Mouse (Mus musculus) forebrain, postnatal 0 days (tissue): ENCODE data around the gene Map1s. TPM values are rescaled to one million over a fixed set of nuclear protein-coding genes. Genes with fewer than 3 reads are reported as not detected.

Experiments
- ATAC-seq: fragments of 200-750 bp; cut with Nextera tagmentation; 2 replicates; pipeline ENCODE4 v1.8.0; 2017; ENCODE audit warnings: mild to moderate bottlenecking, moderate library complexity
- DNase-seq: peaks from one replicate; pipeline ENCODE4 v3.0.0-alpha.2; 2015
- H3K27ac ChIP-seq: fragments of 300-500 bp; sonication (generic); 2 replicates; pipeline ENCODE4 v1.5.1; 2014; ENCODE audit warnings: low read depth, mild to moderate bottlenecking, antibody characterized with exemption, low read length, moderate library complexity, mixed read lengths
- H3K27me3 ChIP-seq: fragments of 300-500 bp; sonication (generic); 2 replicates; pipeline ENCODE4 v1.6.1; 2014; ENCODE audit warnings: mild to moderate bottlenecking, low read length, mixed read lengths; ENCODE audit not compliant: insufficient read depth
- H3K36me3 ChIP-seq: fragments of 300-500 bp; sonication (generic); 2 replicates; pipeline ENCODE4 v1.6.1; 2014; ENCODE audit warnings: mild to moderate bottlenecking, moderate library complexity; ENCODE audit not compliant: insufficient read depth
- H3K4me1 ChIP-seq: fragments of 300-500 bp; sonication (generic); 2 replicates; pipeline ENCODE4 v1.6.1; 2014; ENCODE audit warnings: antibody characterized with exemption; ENCODE audit not compliant: insufficient read depth
- H3K4me2 ChIP-seq: fragments of 300-500 bp; sonication (generic); 2 replicates; pipeline ENCODE4 v1.6.1; 2014; ENCODE audit warnings: low read depth, mild to moderate bottlenecking, moderate library complexity
- H3K4me3 ChIP-seq: fragments of 300-500 bp; sonication (generic); 2 replicates; pipeline ENCODE4 v1.5.1; 2014; ENCODE audit warnings: low read depth, low read length, mixed read lengths
- H3K9ac ChIP-seq: fragments of 300-500 bp; sonication (generic); 2 replicates; pipeline ENCODE4 v1.6.1; 2014; ENCODE audit warnings: mild to moderate bottlenecking
- H3K9me3 ChIP-seq: fragments of 300-500 bp; sonication (generic); 2 replicates; pipeline ENCODE4 v1.6.1; 2016; ENCODE audit warnings: low read length
- CTCF ChIP-seq: sonication (generic); IDR thresholded peaks from 2 replicates; pipeline ENCODE4 v1.5.1; 2016; ENCODE audit warnings: antibody characterized with exemption, control low read depth, low read depth
- WGBS: fragments of 180-500 bp; shearing (Covaris S2); extraction: QIAGEN DNeasy Blood & Tissue Kit; methylation state at CpG from one replicate; pipeline ENCODE4 v1.1.7; 2014; 5-methylcytosine and 5-hydroxymethylcytosine counted together
- polyA plus RNA-seq: library from polyadenylated mRNA; unstranded; fragments of >200 nt; fragmentation: Nextera tagmentation; extraction: Ambion mirVana; gene quantifications from 2 replicates; pipeline ENCODE4 v1.2.1, GENCODE M21; 2015
- total RNA-seq: library from RNA; depleted of rRNA; stranded (reverse); fragments of >200 nt; gene quantifications from 2 replicates; pipeline ENCODE4 v1.2.3, GENCODE M21; 2014

Gene Map1s
- total and polyA plus RNA-seq, 2 experiments from 2014 or later: 63.9 to 68.1 TPM

DNA sequence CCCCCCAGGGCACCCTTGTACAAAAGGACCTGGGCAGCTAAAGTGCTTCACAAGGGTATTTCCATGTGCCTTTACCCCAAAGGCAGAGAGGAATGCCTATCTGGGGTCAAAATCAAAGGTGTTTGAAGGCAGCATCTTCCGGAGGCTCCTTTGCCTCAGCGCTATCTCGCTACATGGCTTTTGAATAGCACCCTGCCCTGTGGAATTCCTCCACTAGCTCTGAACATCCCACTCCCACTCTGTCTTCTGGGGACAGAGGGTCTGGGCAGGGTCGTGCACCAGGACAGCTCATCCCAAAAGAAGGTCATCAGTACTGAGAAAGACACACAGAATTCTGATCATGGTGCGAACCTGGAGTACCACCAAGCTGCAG, 36.5 kb upstream of the Map1s start:
- Histone ChIP-seq H3K9ac (peak overlapping the region; percentile 35), H3K36me3 (0 out of 2 replicates have a peak, but pooled peaks cover 8% of the 10 kb centered on the region), H3K27ac (peak overlapping the region; percentile 64), H3K9me3 (no peaks in the 10 kb centered on the region), H3K4me3 (no peak overlapping the region), H3K27me3 (no peaks in the 10 kb centered on the region), H3K4me1 (peaks cover 21% of the 10 kb centered on the region), H3K4me2 (peak overlapping the region; percentile 8)
- WGBS: 48% methylated on average over 5 of the region's 5 CpGs
- no peak for ATAC-seq
- TF ChIP-seq CTCF: no peak
- DNase-seq: no peak

DNA sequence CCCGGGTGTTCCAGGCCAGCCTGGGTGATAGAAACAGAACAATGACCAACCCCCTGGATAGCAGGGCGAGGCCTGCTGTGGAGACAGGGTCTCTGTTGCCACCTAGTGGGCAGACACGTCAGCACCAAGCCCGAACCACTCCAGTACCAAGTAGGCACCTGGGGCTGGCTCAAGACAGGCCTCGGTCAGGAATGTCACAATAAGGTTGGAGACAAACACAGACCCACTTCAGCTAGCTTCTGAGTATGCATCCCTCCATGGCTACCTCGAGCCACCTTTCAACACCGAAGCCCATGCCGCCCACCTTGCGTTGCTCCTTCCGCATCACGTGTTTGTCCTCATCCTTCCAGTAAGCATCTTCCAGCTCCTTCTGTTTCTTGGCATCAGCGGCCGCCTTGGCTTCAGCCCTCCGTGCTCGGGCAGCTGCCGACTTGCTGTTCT, 36.1 kb upstream of the Map1s start:
- H3K4me3 ChIP-seq: no peak overlapping the region
- peak; percentile 91 for TF ChIP-seq CTCF
- H3K27me3 ChIP-seq: no peaks in the 10 kb centered on the region
- H3K4me2 ChIP-seq: peak overlapping the region; percentile 8
- H3K4me1 ChIP-seq: peaks cover 17% of the 10 kb centered on the region
- ATAC-seq: peak; percentile 13; the same call in 1 of the 2 replicates
- DNase-seq: peak; percentile 85
- H3K36me3 ChIP-seq: 0 out of 2 replicates have a peak, but pooled peaks cover 8% of the 10 kb centered on the region
- H3K9me3 ChIP-seq: no peaks in the 10 kb centered on the region
- peak overlapping the region; percentile 35 for H3K9ac ChIP-seq
- peak overlapping the region; percentile 64 for H3K27ac ChIP-seq
- 45% methylated on average over 16 of the region's 16 CpGs for WGBS

DNA sequence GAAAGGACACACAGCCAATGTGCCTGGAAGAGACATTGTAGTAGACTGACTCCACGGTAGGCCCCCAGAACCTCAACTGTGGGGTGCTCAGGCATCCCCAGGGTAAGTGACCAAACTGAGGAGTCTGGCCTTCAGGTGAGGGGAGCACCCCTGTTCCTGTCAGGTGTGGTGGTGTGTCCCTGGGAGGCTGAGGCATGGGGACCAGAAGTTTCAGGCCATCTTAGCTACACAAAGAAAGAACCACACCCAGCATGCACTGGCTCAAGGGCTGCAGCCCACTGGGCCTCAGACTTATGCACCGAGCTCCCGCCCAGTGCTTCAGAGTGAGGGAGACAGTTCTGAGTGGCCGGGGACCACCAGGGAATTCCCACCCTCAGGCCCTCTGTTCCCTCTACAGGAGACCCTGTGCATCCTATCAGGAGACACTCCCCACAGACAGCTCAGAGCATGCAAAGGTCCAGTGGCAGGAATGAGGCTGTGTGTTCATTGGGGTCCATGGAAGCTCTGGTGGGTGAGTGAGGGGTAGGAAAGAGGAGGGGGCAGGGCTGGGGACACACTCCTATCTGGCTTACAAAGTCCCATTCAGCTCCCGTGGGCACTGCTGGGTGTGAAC, 34.4 kb upstream of the Map1s start:
- no peak for TF ChIP-seq CTCF
- H3K9ac ChIP-seq: no peak overlapping the region

DNA sequence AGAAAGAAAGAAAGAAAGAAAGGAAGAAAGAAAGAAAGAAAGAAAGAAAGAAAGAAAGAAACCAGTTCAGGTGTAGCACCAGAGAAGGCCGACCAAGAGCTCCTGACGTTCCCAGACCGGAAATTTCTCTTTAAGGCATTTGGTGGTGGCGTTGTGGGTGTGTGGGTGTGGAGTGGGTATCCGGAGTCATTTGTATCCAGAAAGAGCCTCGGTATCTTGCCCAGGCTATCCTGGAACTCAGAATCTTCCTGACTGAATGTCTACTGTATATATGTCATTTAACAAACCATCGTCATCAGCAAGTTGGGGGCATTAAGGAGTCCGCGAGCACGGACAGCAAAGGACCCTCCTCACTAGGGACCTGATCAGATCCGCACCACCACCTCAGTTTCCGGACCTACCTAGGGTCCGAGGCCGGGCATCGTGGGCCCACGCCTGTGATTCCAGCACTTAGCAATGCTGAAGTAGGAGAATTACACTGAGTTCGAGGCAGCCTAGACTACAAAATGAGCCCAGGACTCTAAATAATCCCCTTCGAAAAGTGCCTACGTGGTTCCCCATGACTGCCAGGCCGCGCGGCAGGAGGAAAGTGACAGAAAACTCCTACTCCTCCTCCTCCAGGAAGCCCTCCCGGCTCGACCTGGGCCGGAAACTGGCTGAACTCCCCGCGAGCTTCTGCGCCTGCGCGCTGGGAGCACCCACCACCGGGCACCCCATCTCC, 32.9 kb upstream of the Map1s start:
- DNase-seq (no peak), ATAC-seq (no peak)

More for the DNA sequence above, 34.4 kb upstream of the Map1s start:
- Histone ChIP-seq H3K27ac (no peak overlapping the region), H3K4me2 (no peak overlapping the region), H3K4me1 (peaks cover 11% of the 10 kb centered on the region; the same call in 1 of the 2 replicates), H3K9me3 (no peaks in the 10 kb centered on the region), H3K27me3 (no peaks in the 10 kb centered on the region), H3K36me3 (0 out of 2 replicates have a peak, but pooled peaks cover 8% of the 10 kb centered on the region), H3K4me3 (no peak overlapping the region)
- DNase-seq (no peak), ATAC-seq (no peak)
- 87% methylated on average over 5 of the region's 5 CpGs for WGBS

GRCm38 (mm10) chr8:70873364-70873985, 32.3 kb upstream of the Map1s start, which contains the start of gene Ccdc124:
Ccdc124 (minus strand) TSS chr8:70873935.
- TF ChIP-seq CTCF: peak; percentile 94
- WGBS: 1% methylated on average over 46 of the region's 46 CpGs
- Histone ChIP-seq H3K9me3 (no peaks in the 10 kb centered on the region), H3K4me2 (peak within 1 kb of the TSS; percentile 94), H3K4me3 (peak within 1 kb of the TSS; percentile 66), H3K27ac (peak within 1 kb of the TSS; percentile 88), H3K9ac (peak within 1 kb of the TSS; percentile 59), H3K36me3 (no peaks in the 10 kb centered on the region), H3K27me3 (no peaks in the 10 kb centered on the region), H3K4me1 (peaks cover 11% of the 10 kb centered on the region; the same call in 1 of the 2 replicates)
- peak; percentile 91 for ATAC-seq
- DNase-seq: peak; percentile 98

More for the DNA sequence above, 32.9 kb upstream of the Map1s start:
- no peaks in the 10 kb centered on the region for H3K27me3 ChIP-seq
- peak overlapping the region; percentile 88 for H3K27ac ChIP-seq
- 7% methylated on average over 31 of the region's 31 CpGs for WGBS
- TF ChIP-seq CTCF: no peak
- 0 out of 2 replicates have a peak, but pooled peaks cover 5% of the 10 kb centered on the region for H3K36me3 ChIP-seq
- peak overlapping the region; percentile 66 for H3K4me3 ChIP-seq
- H3K9me3 ChIP-seq: no peaks in the 10 kb centered on the region
- peak overlapping the region; percentile 94 for H3K4me2 ChIP-seq
- peak overlapping the region; percentile 59 for H3K9ac ChIP-seq
- H3K4me1 ChIP-seq: peaks cover 11% of the 10 kb centered on the region; the same call in 1 of the 2 replicates

GRCm38 (mm10) chr8:70874441-70874840, 31.3 kb upstream of the Map1s start:
- Histone ChIP-seq H3K4me3 (no peak overlapping the region), H3K9ac (no peak overlapping the region), H3K27me3 (no peaks in the 10 kb centered on the region), H3K4me1 (peaks cover 5% of the 10 kb centered on the region; the same call in 1 of the 2 replicates), H3K27ac (no peak overlapping the region), H3K4me2 (no peak overlapping the region), H3K9me3 (no peaks in the 10 kb centered on the region), H3K36me3 (no peaks in the 10 kb centered on the region)
- ATAC-seq: no peak
- DNase-seq: no peak
- no peak for TF ChIP-seq CTCF
- 91% methylated on average over 13 of the region's 13 CpGs for WGBS
